Mouse (Mus musculus) R1 (cell line): ENCODE data around the gene I0C0044D17Rik.

Source experiments
- DNase-seq: peaks from one replicate; pipeline ENCODE4 v3.0.0-alpha.2; 2018; ENCODE audit warnings: low read depth, low spot score

Gene I0C0044D17Rik

DNA sequence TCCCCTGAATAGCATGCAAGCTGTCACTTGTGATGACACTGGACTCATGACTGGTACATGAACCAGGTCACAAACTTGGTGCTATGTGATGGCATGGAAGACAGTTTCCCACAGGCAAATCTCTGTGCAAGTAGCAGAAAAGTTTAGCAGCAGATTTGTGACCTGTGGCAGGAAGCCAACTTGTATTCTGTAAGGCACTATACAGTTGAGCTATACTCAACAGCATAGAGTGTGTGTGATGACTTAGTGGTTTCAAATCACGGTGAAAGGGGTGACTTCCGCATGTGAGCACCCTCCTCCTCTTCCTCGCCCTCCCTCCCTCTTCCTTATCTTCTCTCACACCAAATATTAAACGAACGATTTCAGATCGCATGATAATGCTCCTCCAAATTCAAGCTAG is 46.2 kb downstream of the I0C0044D17Rik start:
- no peak for DNase-seq

DNA sequence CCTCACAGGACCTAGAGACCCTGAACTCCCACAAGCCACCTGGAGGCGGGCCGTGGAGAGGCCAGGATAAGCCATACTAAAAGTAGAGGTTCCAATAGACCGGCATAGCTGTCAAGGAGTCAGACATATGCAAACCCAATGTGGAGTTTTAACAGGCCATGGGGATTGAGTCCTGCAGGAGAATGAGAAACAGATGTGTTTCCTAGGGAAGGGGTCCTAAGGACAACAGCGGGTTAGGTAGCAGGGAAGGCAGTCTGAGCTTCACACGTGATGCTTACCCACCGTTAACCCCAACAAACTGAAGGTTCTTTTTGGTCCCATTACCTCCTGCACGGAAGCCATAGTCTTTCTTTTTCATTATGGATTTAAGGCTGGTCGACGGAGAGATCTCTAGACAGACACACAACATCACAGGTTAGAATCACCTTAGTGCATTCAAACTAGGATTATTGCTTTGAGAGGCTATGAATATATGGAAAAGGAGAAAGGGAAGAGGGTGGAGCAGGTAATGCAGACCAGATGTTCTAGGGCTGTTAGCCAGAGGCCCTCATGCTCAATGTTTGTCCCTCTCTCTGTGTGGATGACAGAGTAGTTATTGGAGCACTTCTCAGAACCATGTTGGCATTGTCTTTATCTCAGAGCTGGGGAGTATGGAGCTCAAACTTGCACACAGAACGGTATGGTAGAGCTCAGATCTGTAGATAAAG is 46.8 kb downstream of the I0C0044D17Rik start:
- DNase-seq: no peak

DNA sequence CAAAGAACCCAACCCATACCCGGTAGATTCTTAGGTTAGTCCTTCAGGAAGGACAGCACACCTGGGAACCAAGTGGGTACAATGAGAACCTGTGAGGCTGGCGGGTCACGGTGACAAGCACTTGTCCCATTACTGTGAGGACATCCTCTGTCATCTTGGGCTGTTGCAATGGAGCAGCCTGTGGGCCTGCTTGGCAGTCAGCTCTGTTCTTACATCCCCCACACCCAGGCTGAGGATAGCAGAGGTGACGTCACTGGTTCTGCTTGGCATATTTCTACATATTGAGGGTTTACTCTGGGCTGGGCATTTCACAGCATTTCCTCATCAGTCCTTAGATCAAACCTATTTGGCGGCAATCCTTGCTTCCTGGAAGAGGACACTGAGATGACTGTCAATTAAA is 49.9 kb downstream of the I0C0044D17Rik start:
- no peak for DNase-seq
